Mouse (Mus musculus): ENCODE measurements at regions not wholly inside any gene's neighbourhood (a gene's known extent, or its start where the extent isn't known, plus 50 kb on each side); places are given as distances from the start of the nearest gene placed in this dataset.

- no peak for TF ChIP-seq CTCF (conservative IDR thresholded peaks at IDR 0.05; ENCODE audit: insufficient read depth, insufficient read length, low read depth, low read length)
- TF ChIP-seq POLR2A (IDR thresholded peaks at IDR 0.05; ENCODE audit: low read depth, low read length): no peak
Measured at GRCm38 (mm10) chr13:71746534-71746933, 217.0 kb downstream of the Irx1 start.
